Mouse (Mus musculus) heart, embryonic 12.5 days (tissue): ENCODE data around the gene Mrpl38. TPM values are rescaled to one million over a fixed set of nuclear protein-coding genes. Genes with fewer than 3 reads are reported as not detected.

Experiments
- ATAC-seq: fragments of 200-750 bp; cut with Nextera tagmentation; 2 replicates; pipeline ENCODE4 v1.8.0; 2017; ENCODE audit warnings: moderate TSS enrichment, moderate library complexity; ENCODE audit not compliant: insufficient number of reproducible peaks, low FRiP score
- H3K27ac ChIP-seq: fragments of 300-500 bp; sonication (generic); 2 replicates; pipeline ENCODE4 v1.5.1; 2016; ENCODE audit warnings: mild to moderate bottlenecking, moderate library complexity; ENCODE audit not compliant: poor library complexity, severe bottlenecking
- H3K27me3 ChIP-seq: fragments of 300-500 bp; sonication (generic); replicated peaks from 2 replicates; pipeline ENCODE4 v1.6.1; 2016; ENCODE audit warnings: mild to moderate bottlenecking, moderate library complexity
- H3K36me3 ChIP-seq: fragments of 300-500 bp; sonication (generic); 2 replicates; pipeline ENCODE4 v1.6.1; 2016; ENCODE audit warnings: mild to moderate bottlenecking, moderate library complexity
- H3K4me1 ChIP-seq: fragments of 300-500 bp; sonication (generic); replicated peaks from 2 replicates; pipeline ENCODE4 v1.6.1; 2016; ENCODE audit warnings: mild to moderate bottlenecking
- H3K4me2 ChIP-seq: fragments of 300-500 bp; sonication (generic); 2 replicates; pipeline ENCODE4 v1.6.1; 2016; ENCODE audit warnings: mild to moderate bottlenecking, moderate library complexity
- H3K4me3 ChIP-seq: fragments of 300-500 bp; sonication (generic); 2 replicates; pipeline ENCODE4 v1.5.1; 2016; ENCODE audit warnings: mild to moderate bottlenecking
- H3K9ac ChIP-seq: fragments of 300-500 bp; sonication (generic); 2 replicates; pipeline ENCODE4 v1.6.1; 2016; ENCODE audit warnings: mild to moderate bottlenecking, moderate library complexity
- H3K9me3 ChIP-seq: fragments of 300-500 bp; sonication (generic); replicated peaks from 2 replicates; pipeline ENCODE4 v1.6.1; 2016; ENCODE audit warnings: mild to moderate bottlenecking, moderate library complexity
- WGBS: fragments of 180-500 bp; shearing (Covaris S2); methylation state at CpG from one replicate; pipeline ENCODE4 v1.1.7; 2016; 5-methylcytosine and 5-hydroxymethylcytosine counted together
- polyA plus RNA-seq: library from polyadenylated mRNA; unstranded; fragments of >200 nt; fragmentation: Nextera tagmentation; extraction: Ambion mirVana; gene quantifications from 2 replicates; pipeline ENCODE4 v1.2.1, GENCODE M21; 2016

The Mrpl38 gene
- polyA plus RNA-seq, 1 experiment from 2014 or later: 85.0 TPM

DNA sequence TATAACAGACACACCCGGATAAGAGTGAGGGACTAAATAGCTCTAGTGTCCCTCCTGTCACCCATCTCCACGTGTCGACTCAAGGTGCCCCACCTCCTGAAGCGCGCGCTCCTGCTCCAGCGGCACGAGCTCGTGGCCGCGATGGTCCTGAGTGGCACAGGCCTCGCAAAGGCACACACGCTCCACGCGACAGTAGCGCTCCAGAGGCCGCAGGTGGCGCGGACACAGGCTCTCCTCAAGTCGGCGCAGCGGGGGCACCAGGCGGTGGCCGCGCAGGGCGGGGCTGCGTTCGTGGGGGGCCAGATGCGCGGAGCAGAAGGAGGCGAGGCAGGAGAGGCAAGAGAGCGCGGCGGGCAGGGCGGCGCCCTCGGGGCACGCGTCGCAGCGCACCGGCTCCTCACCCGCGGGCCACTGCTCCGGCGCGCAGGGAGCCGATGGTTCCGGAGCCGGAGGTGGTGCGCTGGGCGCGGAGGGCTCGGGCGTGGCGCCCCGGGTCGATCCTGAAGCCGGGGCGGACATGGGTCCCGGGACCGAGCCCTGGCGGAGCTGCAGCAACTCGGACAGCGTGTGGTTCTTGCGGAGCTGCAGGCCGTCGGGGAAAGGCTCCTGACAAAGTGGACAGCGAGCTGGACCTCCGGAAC is 29.1 kb downstream of the Mrpl38 start:
- Histone ChIP-seq H3K27me3 (0 out of 2 replicates have a peak, but pooled peaks cover 3% of the 10 kb centered on the region), H3K4me3 (peak overlapping the region; percentile 83), H3K36me3 (peaks cover 10% of the 10 kb centered on the region), H3K9ac (peak overlapping the region; percentile 96), H3K9me3 (no peaks in the 10 kb centered on the region), H3K4me2 (peak overlapping the region; percentile 89), H3K4me1 (peaks cover 52% of the 10 kb centered on the region), H3K27ac (peak overlapping the region; percentile 74)
- 2% methylated on average over 70 of the region's 70 CpGs for WGBS
- ATAC-seq: peak; percentile 23

- H3K36me3 ChIP-seq: peaks cover 10% of the 10 kb centered on the region
- no peak for ATAC-seq
- H3K27ac ChIP-seq: peak overlapping the region; percentile 74
- 0 out of 2 replicates have a peak, but pooled peaks cover 3% of the 10 kb centered on the region for H3K27me3 ChIP-seq
- H3K4me3 ChIP-seq: peak overlapping the region; percentile 83
- 7% methylated on average over 23 of the region's 23 CpGs for WGBS
- peak overlapping the region; percentile 96 for H3K9ac ChIP-seq
- peaks cover 62% of the 10 kb centered on the region for H3K4me1 ChIP-seq
- H3K9me3 ChIP-seq: no peaks in the 10 kb centered on the region
- peak overlapping the region; percentile 89 for H3K4me2 ChIP-seq
Observed at GRCm38 (mm10) chr11:116108464-116109137, 30.1 kb downstream of the Mrpl38 start.

- H3K36me3 ChIP-seq: peaks cover 10% of the 10 kb centered on the region
- H3K9me3 ChIP-seq: no peaks in the 10 kb centered on the region
- H3K9ac ChIP-seq: peak overlapping the region; percentile 96
- H3K4me2 ChIP-seq: peak overlapping the region; percentile 89
- H3K27me3 ChIP-seq: 0 out of 2 replicates have a peak, but pooled peaks cover 3% of the 10 kb centered on the region
- H3K4me3 ChIP-seq: peak overlapping the region; percentile 83
- ATAC-seq: no peak
- peaks cover 69% of the 10 kb centered on the region for H3K4me1 ChIP-seq
- peak overlapping the region; percentile 74 for H3K27ac ChIP-seq
- 31% methylated on average over 19 of the region's 19 CpGs for WGBS
Observed at GRCm38 (mm10) chr11:116107777-116108285, 30.8 kb downstream of the Mrpl38 start.

DNA sequence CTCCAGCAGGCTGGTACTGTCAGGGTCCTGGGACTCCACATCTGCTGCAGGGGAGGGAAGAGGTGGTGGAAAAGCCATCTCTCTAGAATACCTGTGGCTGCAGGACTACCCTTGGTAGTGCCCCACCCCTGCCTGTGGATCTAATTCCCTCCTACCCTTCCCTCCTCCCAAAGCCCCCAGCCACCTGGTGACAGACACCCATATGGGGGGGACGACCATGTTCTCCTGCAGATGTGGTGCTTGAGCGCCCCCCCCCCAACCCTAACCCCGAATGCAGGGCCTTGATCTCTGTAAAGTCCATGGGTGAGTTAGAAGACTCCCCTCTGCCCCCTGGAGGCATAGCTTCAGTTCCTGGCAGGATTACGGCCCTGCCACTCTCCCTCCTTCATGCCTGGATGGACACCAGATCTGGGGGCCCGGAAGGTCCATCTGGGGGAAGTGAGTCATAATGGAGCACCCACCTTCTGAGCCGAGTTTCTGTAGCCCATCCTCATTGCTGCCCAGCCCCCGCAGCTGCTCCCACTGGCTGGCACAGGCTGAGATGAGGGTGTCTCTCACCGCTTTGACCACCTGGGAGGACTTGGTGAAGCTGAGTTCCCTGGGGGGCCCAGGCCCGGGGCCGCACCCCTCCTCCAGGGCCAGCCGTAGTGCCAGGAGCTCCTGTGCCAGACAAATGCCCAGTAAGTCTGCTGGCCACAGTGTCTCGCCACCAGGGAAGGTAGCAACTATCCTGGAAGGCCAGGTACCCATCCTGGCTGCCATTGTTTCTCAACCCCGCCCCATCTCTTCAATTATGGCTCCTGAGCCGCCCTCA is 31.5 kb downstream of the Mrpl38 start:
- Histone ChIP-seq H3K36me3 (peaks cover 10% of the 10 kb centered on the region), H3K4me3 (peak overlapping the region; percentile 83), H3K4me1 (peaks cover 73% of the 10 kb centered on the region), H3K4me2 (peak overlapping the region; percentile 89), H3K9me3 (no peaks in the 10 kb centered on the region), H3K27me3 (0 out of 2 replicates have a peak, but pooled peaks cover 3% of the 10 kb centered on the region), H3K27ac (peak overlapping the region; percentile 74), H3K9ac (peak overlapping the region; percentile 96)
- ATAC-seq: no peak
- WGBS: 35% methylated on average over 14 of the region's 14 CpGs

DNA sequence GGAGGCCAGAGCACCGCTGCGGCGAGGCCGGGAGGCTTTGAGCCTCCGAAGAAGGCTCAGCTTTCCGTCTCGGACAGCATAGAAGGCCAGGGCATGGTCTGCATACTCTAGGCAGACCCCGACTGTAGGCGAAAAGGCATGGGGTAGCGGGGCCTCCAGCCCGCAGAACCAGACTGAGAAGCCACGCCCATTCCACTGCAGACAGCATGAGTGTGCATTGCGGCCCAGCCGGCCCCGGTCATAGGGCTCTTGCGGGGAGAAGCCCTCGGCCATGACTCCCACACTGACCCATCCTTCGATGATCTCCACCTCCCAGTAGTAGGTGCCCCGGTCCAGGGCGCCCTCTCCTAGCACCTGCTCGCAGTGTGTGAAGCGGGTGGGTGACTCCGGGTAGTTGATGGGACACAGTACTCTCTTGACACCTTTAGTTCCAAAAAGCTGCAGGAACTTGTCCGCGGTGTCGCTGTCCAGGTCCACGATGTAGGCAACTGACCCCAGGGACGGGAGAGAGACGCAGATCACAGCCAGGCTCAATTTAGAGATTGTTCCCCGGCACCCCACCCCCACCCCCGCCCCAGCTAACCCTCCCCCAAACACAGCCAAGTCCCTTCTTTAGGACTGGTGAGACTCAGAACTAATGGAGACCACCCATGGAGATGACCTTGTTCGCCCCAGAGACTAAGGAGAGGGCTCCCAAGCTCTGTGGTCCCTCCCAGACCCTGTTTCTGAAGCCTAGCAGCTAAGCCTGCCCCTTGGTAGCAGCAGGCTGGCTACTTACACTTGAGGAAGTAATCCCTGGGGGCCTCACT is 32.3 kb downstream of the Mrpl38 start:
- H3K4me1 ChIP-seq: peaks cover 81% of the 10 kb centered on the region
- peaks cover 10% of the 10 kb centered on the region for H3K36me3 ChIP-seq
- H3K9me3 ChIP-seq: no peaks in the 10 kb centered on the region
- no peak for ATAC-seq
- H3K27me3 ChIP-seq: 0 out of 2 replicates have a peak, but pooled peaks cover 3% of the 10 kb centered on the region
- peak overlapping the region; percentile 96 for H3K9ac ChIP-seq
- H3K4me3 ChIP-seq: 0 out of 2 replicates have a peak overlapping the region, but pooled peaks have one; percentile 83
- H3K4me2 ChIP-seq: peak overlapping the region; percentile 89
- WGBS: 31% methylated on average over 32 of the region's 32 CpGs
- peak overlapping the region; percentile 6; the same call in 1 of the 2 replicates for H3K27ac ChIP-seq

DNA sequence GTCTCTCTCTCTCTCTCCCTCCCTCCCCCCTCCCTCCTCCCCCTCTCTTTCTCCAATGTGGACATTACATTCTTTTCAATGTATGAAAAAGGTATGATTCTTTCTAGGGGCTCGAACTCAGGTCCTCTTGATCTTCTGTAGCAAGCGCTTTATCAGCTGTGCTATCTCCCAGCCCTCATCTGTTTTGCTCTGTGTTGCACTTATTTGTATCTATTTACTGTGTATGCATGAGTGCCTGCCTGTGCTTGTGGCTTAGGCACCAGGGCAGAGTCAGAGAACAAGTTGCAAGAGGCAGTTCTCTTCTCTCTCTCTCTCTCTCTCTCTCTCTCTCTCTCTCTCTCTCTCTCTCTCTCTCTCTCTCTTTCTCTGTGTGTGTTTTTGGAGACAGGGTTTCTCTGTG is 33.6 kb downstream of the Mrpl38 start:
- Histone ChIP-seq H3K4me3 (no peak overlapping the region), H3K27me3 (0 out of 2 replicates have a peak, but pooled peaks cover 3% of the 10 kb centered on the region), H3K36me3 (peaks cover 10% of the 10 kb centered on the region), H3K9me3 (no peaks in the 10 kb centered on the region), H3K9ac (no peak overlapping the region), H3K27ac (peak overlapping the region; percentile 98), H3K4me2 (no peak overlapping the region), H3K4me1 (peaks cover 89% of the 10 kb centered on the region)
- ATAC-seq: no peak
- 82% methylated on average over 2 of the region's 2 CpGs for WGBS

DNA sequence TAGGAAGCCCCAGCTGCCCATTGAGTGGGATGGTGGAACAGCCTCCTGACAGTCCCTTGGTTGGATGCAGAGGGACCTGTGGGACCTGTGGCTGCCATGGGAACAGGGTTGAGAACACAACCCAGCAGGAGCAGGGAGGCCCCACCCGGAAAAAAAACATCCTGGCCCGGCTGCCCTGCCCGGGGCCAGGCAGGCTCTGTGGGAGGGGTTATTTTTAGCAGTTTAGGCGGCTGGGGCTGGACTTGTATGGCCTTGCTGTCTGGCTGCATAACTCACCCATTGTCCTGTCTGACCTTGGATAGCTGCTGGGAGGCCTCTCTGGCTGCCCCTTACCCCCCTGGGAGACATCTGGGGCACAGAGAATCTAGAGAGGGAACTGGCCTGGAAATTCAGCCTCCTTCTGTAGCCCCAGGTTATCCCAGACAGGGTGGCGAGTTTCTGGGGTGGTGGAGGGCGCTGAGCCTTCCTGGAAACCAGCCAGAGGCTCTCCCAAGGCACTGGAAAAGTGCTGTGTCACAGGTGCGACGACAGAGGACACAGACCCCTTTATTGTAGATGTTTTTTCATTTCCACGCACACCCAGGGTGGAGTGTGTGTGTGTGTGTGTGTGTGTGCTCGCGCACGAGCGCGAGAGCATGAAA is 34.5 kb downstream of the Mrpl38 start:
- Histone ChIP-seq H3K27ac (peak overlapping the region; percentile 98), H3K4me1 (peaks cover 94% of the 10 kb centered on the region), H3K36me3 (peaks cover 10% of the 10 kb centered on the region), H3K27me3 (0 out of 2 replicates have a peak, but pooled peaks cover 3% of the 10 kb centered on the region), H3K4me3 (no peak overlapping the region), H3K4me2 (peak overlapping the region; percentile 37), H3K9ac (peak overlapping the region; percentile 62), H3K9me3 (no peaks in the 10 kb centered on the region)
- peak; percentile 79 for ATAC-seq
- WGBS: 20% methylated on average over 14 of the region's 14 CpGs

DNA sequence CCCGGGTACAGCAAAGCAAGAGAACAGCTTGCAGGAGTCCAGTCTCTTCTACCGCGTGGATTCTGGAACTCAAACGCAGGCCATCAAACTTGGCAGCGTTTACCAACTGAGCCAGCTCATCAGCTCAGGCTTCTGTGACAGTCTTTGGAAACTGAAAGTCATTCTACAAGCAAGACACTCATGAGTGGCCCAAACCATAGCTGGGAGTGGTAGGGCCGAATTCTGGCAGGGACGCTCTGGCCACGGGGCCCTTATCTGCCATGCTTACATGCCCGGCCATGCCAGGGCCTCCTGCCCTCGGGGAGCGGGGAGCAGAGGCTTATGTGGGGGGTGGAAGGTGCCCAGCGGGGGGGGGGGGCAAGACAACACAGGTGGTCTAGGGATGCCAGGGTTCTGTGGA is 35.1 kb downstream of the Mrpl38 start:
- H3K4me1 ChIP-seq: peaks cover 94% of the 10 kb centered on the region
- H3K9me3 ChIP-seq: no peaks in the 10 kb centered on the region
- H3K4me2 ChIP-seq: peak overlapping the region; percentile 37
- H3K4me3 ChIP-seq: no peak overlapping the region
- WGBS: 57% methylated on average over 12 of the region's 12 CpGs
- H3K36me3 ChIP-seq: peaks cover 10% of the 10 kb centered on the region
- no peak for ATAC-seq
- 0 out of 2 replicates have a peak, but pooled peaks cover 3% of the 10 kb centered on the region for H3K27me3 ChIP-seq
- 0 out of 2 replicates have a peak overlapping the region, but pooled peaks have one; percentile 28 for H3K9ac ChIP-seq
- H3K27ac ChIP-seq: peak overlapping the region; percentile 98

- peak overlapping the region; percentile 17 for H3K4me2 ChIP-seq
- peaks cover 10% of the 10 kb centered on the region for H3K36me3 ChIP-seq
- H3K9me3 ChIP-seq: no peaks in the 10 kb centered on the region
- peak overlapping the region; percentile 94 for H3K27ac ChIP-seq
- 52% methylated on average over 3 of the region's 4 CpGs for WGBS
- 0 out of 2 replicates have a peak overlapping the region, but pooled peaks have one; percentile 40 for H3K9ac ChIP-seq
- H3K4me3 ChIP-seq: no peak overlapping the region
- H3K27me3 ChIP-seq: no peaks in the 10 kb centered on the region
- ATAC-seq: 0 out of 2 replicates have a peak, but pooled peaks have one; percentile 17
- peaks cover 86% of the 10 kb centered on the region for H3K4me1 ChIP-seq
Observed at GRCm38 (mm10) chr11:116102472-116102871, 36.2 kb downstream of the Mrpl38 start.
